Mouse (Mus musculus): ENCODE measurements at regions not wholly inside any gene's neighbourhood (a gene's known extent, or its start where the extent isn't known, plus 50 kb on each side); places are given as distances from the start of the nearest gene placed in this dataset.

DNA sequence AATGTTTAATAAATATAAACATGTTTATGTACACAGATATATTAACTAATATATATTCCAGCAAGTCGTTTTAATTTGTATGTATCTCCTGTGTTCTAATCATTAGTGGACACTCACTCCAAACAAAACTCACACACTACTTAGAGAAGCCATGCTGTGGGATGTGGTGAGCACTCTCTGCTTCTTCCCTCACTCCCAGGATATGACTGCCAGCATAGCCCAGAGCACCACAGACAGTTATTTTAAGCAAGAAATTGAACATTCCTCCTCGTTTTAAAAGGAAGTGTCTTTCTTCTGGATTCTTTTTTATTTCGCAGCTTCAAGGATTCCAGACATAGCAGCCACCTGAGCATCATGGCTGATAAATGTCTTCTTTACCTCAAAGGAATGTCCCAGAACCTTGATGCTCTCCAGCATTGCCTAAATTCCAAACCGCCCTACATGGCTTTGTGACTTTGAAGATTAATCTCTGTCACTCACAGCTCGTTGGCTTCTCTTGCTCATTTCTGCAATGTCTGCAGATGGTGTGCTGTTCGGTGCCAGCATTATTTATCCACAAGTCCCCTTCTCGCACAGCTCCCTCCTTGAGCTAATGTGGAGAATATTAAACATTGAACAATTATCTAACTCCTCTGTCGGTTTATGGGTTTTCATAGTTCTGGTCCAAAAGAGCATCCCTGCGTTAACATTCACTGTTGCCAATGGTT, 992.3 kb upstream of the Gm7489 start:
- H3ac ChIP-seq (ENCODE audit: control insufficient read depth, insufficient read length): no peak overlapping the region
- H3K27me3 ChIP-seq (ENCODE audit: control insufficient read depth, insufficient read depth, insufficient read length): no peaks in the 10 kb centered on the region
- H3K79me2 ChIP-seq (ENCODE audit: control insufficient read depth, insufficient read depth): no peaks in the 10 kb centered on the region
- no peak overlapping the region for H3K4me3 ChIP-seq
- no peaks in the 10 kb centered on the region for H3K36me3 ChIP-seq (ENCODE audit: control insufficient read depth, insufficient read depth)
- TF ChIP-seq MAX (IDR thresholded peaks at IDR 0.05; ENCODE audit: low read depth) (no peak), TCF3 (IDR thresholded peaks at IDR 0.05; ENCODE audit: insufficient read length, low read depth) (no peak), CEBPB (IDR thresholded peaks at IDR 0.05; ENCODE audit: insufficient read depth, poor library complexity, severe bottlenecking) (no peak), POLR2A (IDR thresholded peaks at IDR 0.05; ENCODE audit: insufficient read length, low read depth) (no peak)
- H3K4me2 ChIP-seq (ENCODE audit: low read depth): no peak overlapping the region

DNA sequence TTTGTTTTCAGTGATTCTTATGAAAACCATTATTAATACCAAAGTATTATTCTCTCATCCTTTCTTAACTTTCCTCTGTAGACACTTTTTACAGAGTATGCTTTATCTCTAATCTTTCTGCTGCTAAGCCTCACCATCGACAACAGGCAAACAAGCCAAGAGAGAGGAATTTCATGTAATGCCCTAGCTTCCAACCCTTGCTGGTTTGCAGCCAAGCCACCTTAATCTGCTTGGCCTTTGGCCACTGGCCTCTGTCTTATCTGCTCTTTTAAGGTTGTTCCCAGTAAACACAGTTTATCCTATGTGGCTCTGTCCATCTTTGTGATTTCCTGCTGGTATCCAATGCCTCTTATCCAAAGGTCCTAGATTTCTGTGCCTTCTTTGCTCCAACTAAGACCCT, 986.6 kb upstream of the Gm7489 start:
- TF ChIP-seq USF1 (IDR thresholded peaks at IDR 0.05; ENCODE audit: low read depth) (no peak), TCF12 (IDR thresholded peaks at IDR 0.05; ENCODE audit: insufficient read depth, poor library complexity, severe bottlenecking) (no peak)
- no peak overlapping the region for H3K4me2 ChIP-seq (ENCODE audit: low read depth)
- H3K4me3 ChIP-seq: no peak overlapping the region
- no peaks in the 10 kb centered on the region for H3K36me3 ChIP-seq (ENCODE audit: control insufficient read depth, insufficient read depth)
- no peaks in the 10 kb centered on the region for H3K79me2 ChIP-seq (ENCODE audit: control insufficient read depth, insufficient read depth)
- H3K27me3 ChIP-seq (ENCODE audit: control insufficient read depth, insufficient read depth, insufficient read length): no peaks in the 10 kb centered on the region
- no peak overlapping the region for H3ac ChIP-seq (ENCODE audit: control insufficient read depth, insufficient read length)

DNA sequence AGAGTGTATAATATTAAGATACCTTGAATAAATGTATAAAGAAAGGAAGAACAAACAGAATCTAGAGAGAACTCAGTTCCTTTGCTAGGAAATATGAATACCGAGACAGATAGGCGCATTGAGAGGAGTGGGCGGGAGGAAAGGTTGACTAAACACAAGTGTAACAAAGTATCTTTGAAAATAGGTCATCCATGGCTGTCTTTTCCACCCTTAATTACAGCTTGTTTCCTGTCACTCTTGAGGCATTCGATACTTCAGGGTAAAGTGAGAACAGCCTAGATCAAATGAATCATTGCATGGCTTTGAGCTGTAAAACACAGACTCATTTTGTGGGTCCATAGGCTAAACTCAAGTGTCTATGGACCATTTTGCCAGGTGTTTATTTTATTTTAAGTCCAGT, 985.3 kb upstream of the Gm7489 start:
- Histone ChIP-seq H3K4me2 (ENCODE audit: low read depth) (no peak overlapping the region), H3K79me2 (ENCODE audit: control insufficient read depth, insufficient read depth) (no peaks in the 10 kb centered on the region), H3K36me3 (ENCODE audit: control insufficient read depth, insufficient read depth) (no peaks in the 10 kb centered on the region), H3ac (ENCODE audit: control insufficient read depth, insufficient read length) (no peak overlapping the region), H3K4me3 (no peak overlapping the region), H3K27me3 (ENCODE audit: control insufficient read depth, insufficient read depth, insufficient read length) (no peaks in the 10 kb centered on the region)
- TF ChIP-seq USF1 (IDR thresholded peaks at IDR 0.05; ENCODE audit: low read depth) (no peak), TCF12 (IDR thresholded peaks at IDR 0.05; ENCODE audit: insufficient read depth, poor library complexity, severe bottlenecking) (no peak), REST (IDR thresholded peaks at IDR 0.05; ENCODE audit: insufficient read depth, insufficient read length) (no peak), TCF3 (IDR thresholded peaks at IDR 0.05; ENCODE audit: insufficient read length, low read depth) (no peak), POLR2AphosphoS2 (IDR thresholded peaks at IDR 0.05; ENCODE audit: insufficient read length, low read depth) (no peak), CEBPB (IDR thresholded peaks at IDR 0.05; ENCODE audit: insufficient read depth, poor library complexity, severe bottlenecking) (no peak), MAX (IDR thresholded peaks at IDR 0.05; ENCODE audit: low read depth) (no peak), MYOG (IDR thresholded peaks at IDR 0.05; ENCODE audit: control insufficient read depth in 1 of 3, insufficient read depth in 1 of 3, insufficient read length in 2 of 3, low read depth in 2 of 3) (no peak), E2F4 (IDR thresholded peaks at IDR 0.05; ENCODE audit: insufficient read depth) (no peak)

DNA sequence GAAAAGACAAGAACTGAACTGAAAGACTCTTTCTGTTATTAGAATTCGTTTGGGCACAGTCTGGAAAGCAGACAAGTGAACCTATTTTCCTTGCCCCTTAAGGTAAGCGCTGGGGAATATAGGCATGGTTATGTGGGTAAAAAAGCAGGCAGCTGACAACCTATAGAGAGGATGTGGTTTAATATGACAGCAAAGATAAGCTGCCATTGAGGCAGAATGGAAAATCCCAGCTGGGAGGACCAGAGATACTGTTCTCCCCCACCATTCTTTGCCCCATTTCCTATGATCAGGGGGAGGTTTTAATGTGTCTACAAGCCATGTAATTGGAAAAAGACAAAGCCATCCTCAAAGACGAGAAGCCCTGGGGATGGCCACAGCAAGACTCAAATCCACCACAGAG, 984.9 kb upstream of the Gm7489 start:
- TF ChIP-seq MYOD1 (IDR thresholded peaks at IDR 0.05; ENCODE audit: control insufficient read depth in 1 of 3, insufficient read length in 2 of 3, low read depth in 2 of 3): no peak
- no peak for TF ChIP-seq SRF (IDR thresholded peaks at IDR 0.05; ENCODE audit: control insufficient read depth, insufficient read length, low read depth)
- TF ChIP-seq REST (IDR thresholded peaks at IDR 0.05; ENCODE audit: insufficient read depth, insufficient read length): no peak
- no peak for TF ChIP-seq USF1 (IDR thresholded peaks at IDR 0.05; ENCODE audit: low read depth)
- no peak for TF ChIP-seq TCF12 (IDR thresholded peaks at IDR 0.05; ENCODE audit: insufficient read depth, poor library complexity, severe bottlenecking)
- no peak for TF ChIP-seq POLR2AphosphoS2 (IDR thresholded peaks at IDR 0.05; ENCODE audit: insufficient read length, low read depth)
- Histone ChIP-seq H3K4me2 (ENCODE audit: low read depth) (no peak overlapping the region), H3K27me3 (ENCODE audit: control insufficient read depth, insufficient read depth, insufficient read length) (no peaks in the 10 kb centered on the region), H3ac (ENCODE audit: control insufficient read depth, insufficient read length) (no peak overlapping the region), H3K79me2 (ENCODE audit: control insufficient read depth, insufficient read depth) (no peaks in the 10 kb centered on the region), H3K4me3 (no peak overlapping the region), H3K36me3 (ENCODE audit: control insufficient read depth, insufficient read depth) (no peaks in the 10 kb centered on the region)

DNA sequence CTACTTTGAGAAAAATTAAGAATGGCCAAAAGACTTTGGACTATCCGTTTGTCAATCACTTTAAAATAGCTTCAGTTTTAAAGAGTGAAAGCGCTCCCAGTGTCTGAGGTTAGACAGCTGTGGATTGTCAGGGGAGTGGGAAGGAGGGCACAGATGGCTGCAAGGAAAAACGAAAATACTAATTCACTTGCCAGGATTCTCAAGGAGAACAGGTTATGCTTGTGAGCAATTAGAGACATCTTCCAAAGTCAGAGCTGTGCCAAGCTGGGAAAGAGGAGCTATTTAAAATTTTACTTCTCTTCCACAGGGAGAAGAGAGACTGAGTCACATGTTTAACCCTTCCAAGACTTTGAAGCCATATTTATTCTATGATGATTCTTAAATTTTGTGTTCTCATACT, 979.5 kb upstream of the Gm7489 start:
- Histone ChIP-seq H3K4me2 (ENCODE audit: low read depth) (no peak overlapping the region), H3ac (ENCODE audit: control insufficient read depth, insufficient read length) (no peak overlapping the region), H3K27me3 (ENCODE audit: control insufficient read depth, insufficient read depth, insufficient read length) (no peaks in the 10 kb centered on the region), H3K4me3 (no peak overlapping the region), H3K36me3 (ENCODE audit: control insufficient read depth, insufficient read depth) (no peaks in the 10 kb centered on the region), H3K79me2 (ENCODE audit: control insufficient read depth, insufficient read depth) (no peaks in the 10 kb centered on the region)
- TF ChIP-seq TCF12 (IDR thresholded peaks at IDR 0.05; ENCODE audit: insufficient read depth, poor library complexity, severe bottlenecking): no peak
- TF ChIP-seq POLR2AphosphoS2 (IDR thresholded peaks at IDR 0.05; ENCODE audit: insufficient read length, low read depth): no peak

DNA sequence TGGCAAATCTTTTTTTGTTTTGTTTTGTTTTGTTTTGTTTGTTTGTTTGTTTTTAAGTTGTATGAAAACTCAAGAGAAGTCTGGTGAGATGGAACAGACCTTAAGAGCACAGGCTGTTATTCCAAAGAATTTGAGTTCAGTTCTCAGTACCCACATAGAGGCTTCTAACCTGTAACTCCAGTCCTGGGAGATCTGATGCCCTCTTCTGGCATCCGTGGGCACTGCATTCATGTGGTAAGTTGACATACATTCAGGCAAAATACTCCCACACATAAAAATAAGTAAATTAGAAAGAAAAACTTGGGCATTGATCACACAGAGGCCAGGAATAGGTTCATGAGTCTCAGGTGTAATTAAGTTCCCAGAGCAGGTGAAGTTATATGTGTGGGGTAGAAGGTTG, 977.5 kb upstream of the Gm7489 start:
- H3K4me3 ChIP-seq: no peak overlapping the region
- H3ac ChIP-seq (ENCODE audit: control insufficient read depth, insufficient read length): no peak overlapping the region
- TF ChIP-seq POLR2AphosphoS2 (IDR thresholded peaks at IDR 0.05; ENCODE audit: insufficient read length, low read depth) (no peak), MYOD1 (IDR thresholded peaks at IDR 0.05; ENCODE audit: control insufficient read depth in 1 of 3, insufficient read length in 2 of 3, low read depth in 2 of 3) (no peak), TCF12 (IDR thresholded peaks at IDR 0.05; ENCODE audit: insufficient read depth, poor library complexity, severe bottlenecking) (no peak), SRF (IDR thresholded peaks at IDR 0.05; ENCODE audit: control insufficient read depth, insufficient read length, low read depth) (no peak)
- no peaks in the 10 kb centered on the region for H3K27me3 ChIP-seq (ENCODE audit: control insufficient read depth, insufficient read depth, insufficient read length)
- H3K36me3 ChIP-seq (ENCODE audit: control insufficient read depth, insufficient read depth): no peaks in the 10 kb centered on the region
- H3K79me2 ChIP-seq (ENCODE audit: control insufficient read depth, insufficient read depth): no peaks in the 10 kb centered on the region
- H3K4me2 ChIP-seq (ENCODE audit: low read depth): no peak overlapping the region
